Mouse (Mus musculus) heart, postnatal 0 days (tissue): ENCODE data around the gene Tenm2.

Experiments
- CTCF ChIP-seq: IDR thresholded peaks from 2 replicates; pipeline ENCODE4 v1.5.1; 2016; ENCODE audit warnings: antibody characterized with exemption, control low read depth, low read depth
- EP300 ChIP-seq: IDR thresholded peaks from 2 replicates; pipeline ENCODE4 v1.6.1; 2016; ENCODE audit warnings: antibody characterized with exemption, low read depth

DNA sequence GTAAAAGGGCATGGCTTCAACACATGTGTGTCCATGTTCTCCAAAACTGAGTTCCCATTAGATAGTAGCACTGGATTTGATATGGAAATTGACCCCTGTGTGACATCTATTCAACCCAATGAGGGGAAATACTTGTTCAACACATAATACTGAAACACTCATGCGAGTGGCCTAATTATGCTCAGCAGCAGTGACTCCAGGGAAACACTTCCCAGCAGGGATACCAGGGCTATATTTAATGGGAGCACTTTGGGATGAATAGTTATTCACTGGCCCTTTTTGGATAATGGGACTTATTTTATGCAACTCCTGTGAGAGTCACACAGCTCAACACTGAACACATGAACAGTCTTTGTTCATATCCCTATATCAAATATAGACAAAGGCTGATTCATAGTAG lies 588.6 kb downstream of the Tenm2 start:
- TF ChIP-seq CTCF = no peak
- TF ChIP-seq EP300 = no peak
